Mouse (Mus musculus): ENCODE results near the gene Gzf1. TPM values are rescaled to one million over a fixed set of nuclear protein-coding genes. Genes with fewer than 3 reads are reported as not detected.

Gene Gzf1
- 28.3 and 29.4 TPM in 2 replicates for total RNA-seq (2021)
- long read RNA-seq, experiment 1, full-length matches to known transcripts = 6 of 8 reads
- long read RNA-seq, experiment 1, partial matches to known transcripts = 0 of 8 reads
- long read RNA-seq, experiment 1, other reads (novel, unspliced or antisense) = 2 of 8 reads
- long read RNA-seq, experiment 2, full-length matches to known transcripts = 5 of 10 reads
- long read RNA-seq, experiment 2, partial matches to known transcripts = 4 of 10 reads
- long read RNA-seq, experiment 2, other reads (novel, unspliced or antisense) = 1 of 10 reads

DNA sequence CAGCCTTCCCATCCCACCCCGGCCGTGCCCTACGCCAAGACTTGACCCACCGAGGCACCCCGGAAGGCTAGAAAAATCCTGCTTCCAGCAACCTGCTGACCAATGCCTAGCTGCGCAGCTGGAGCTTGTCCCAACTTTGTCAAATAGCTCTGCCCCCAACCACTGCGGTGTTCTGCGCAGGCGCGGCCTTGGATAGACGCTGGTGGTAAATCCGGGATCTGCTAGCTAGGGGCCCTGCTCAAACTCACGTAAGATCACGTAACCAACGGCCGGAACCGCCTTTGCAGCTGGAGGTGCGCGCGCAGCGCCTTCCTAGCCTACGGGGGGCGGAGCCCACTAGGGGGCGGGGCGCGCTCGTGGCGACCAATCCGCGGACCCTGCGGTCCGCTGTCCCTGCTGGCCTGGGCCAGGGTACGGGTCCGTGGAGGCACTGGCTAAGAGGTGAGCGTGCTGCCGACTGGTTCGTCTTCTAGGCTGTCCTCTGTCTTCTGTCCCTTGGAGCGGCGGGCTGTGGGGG, at the start of gene Gzf1:
Gene Gzf1, plus strand, starts transcription at position 249 of the 517 bp plus-strand sequence.
- peak; percentile 100 for DNase-seq

DNA sequence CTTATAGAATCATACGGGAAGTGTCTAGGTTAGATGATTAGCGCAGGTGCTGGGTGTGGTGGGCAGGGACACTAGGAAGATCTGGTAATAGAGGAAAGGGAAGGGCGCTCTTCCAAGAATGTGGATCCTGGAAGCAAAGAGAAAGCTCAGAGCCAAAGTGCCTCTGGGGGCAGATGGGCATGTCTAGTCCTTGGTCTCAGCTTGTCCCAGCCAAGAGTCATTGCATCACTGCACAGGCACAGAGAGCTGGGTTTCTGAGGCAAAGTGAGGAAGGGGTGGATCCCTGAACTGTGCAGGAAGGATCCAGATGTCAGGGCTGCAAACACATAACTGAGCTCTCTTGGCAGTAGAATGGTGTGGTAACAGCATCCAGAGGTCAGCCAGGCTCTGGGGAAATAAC, 49.2 kb upstream of the Gzf1 start:
- DNase-seq = peak; percentile 26

DNA sequence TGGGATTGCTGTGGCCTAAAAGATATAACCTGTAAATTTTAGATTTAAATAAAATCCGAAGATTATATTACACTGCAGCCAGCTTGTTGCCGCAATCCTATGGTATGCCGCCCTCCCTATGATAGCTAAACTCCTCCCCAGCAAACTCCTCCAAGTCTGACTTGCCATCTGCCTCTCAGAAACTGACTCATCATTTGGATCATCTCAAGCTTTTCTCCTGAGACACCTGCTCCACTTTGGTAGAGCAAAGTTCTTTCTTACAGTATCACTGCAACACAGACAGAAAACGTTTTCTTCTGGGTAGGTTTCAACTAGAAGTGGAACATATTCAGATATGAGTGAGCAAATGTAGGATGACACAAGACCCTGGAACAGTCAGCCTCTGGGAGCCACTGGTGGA, 46.4 kb upstream of the Gzf1 start:
- no peak for DNase-seq

DNA sequence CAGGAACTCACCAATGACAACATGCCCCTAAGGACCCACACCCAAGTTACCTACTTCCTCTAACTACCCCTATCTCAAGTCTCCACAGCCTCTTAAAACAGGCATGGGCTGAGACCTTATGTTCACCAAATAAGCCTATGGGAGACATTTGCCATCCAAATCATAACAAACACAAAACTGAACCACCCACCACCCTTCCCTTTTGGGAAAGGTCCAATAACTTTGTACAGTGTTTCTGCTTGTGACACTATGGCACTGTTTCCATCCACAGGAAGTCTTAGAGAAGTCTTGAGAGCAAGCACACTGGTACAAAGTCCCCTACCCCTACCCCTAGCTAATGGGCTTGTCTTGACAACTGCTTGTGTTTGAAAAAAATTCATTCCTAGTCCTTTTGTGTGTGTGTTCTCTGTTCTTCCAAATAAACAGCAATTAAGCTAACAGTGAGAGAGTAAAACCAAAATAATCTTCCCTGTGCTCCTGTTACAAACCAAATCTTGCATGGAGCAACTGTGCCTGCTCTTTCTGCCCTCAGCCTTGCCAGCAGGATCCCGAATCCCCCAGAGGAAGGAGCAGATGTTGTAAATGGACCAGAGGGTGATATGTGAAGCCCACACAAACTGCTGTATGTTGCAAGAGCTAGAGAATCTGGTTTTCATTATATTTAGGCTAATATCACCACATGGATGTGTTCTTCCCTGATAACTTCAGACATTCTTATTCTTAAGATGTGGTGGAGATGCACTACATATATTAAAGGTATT, 38.0 kb upstream of the Gzf1 start:
- peak; percentile 13 for DNase-seq

DNA sequence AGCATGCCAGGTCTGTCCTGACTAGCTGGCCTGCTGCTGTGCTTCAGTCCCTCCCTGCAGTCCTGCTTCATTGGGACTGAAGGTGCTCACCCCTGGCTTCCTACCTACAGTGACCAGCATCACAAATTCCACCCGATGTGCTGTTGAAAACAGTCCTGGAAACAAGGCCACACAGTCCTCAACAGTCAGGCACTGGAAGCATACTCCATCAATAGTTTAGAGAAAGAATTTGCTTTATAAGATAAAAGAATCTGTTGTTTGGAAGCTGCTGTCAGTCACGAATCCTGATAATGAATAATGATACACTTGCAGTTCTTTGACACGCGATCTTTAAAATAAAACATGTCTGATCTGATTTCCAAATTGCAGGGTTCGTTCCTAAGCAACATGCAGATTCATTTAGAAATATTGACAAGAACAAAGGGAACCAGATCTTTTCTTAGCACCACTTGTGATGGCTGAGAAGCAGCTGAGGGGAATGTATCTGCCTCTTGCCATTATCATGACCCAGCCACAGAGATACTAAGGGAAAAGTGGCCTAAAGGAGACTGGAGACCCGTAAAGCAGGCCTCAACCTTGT, 36.3 kb upstream of the Gzf1 start:
- DNase-seq = no peak

DNA sequence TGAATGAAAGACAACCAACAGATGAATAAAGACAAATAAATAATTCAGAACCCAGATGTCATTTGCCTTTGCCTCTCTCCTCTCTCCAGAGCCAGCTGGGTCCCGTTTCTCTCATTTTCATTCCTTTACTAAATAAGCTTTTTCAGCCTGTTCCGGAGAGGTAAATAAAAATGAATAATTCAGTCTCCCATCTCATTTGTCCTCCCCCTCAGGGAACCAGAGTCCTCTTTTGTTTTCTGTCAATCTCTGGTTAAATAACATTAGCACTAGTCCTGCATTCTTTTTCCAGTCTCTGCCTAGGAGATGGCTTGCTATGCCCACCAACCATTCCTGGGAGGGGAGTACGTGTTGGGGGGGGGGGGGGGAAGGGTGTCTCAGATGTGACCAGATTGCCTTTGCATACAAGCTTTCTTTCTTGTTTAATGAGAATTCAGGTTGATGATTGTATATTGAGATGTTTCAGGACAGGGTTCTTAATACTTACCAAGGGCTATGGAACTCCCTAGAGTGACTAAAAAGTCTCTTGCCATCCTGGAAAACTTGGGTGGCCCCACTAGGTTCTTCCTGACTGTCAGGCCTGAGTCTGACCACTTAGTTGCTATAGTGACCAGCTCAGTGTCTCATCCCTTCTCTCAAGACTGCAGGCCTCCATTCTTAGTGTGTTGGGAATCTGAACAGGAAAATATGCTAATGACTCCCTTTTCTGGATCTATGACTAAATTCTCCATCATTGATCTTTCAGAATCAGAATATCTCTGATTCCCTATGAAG, 30.1 kb upstream of the Gzf1 start:
- no peak for DNase-seq

DNA sequence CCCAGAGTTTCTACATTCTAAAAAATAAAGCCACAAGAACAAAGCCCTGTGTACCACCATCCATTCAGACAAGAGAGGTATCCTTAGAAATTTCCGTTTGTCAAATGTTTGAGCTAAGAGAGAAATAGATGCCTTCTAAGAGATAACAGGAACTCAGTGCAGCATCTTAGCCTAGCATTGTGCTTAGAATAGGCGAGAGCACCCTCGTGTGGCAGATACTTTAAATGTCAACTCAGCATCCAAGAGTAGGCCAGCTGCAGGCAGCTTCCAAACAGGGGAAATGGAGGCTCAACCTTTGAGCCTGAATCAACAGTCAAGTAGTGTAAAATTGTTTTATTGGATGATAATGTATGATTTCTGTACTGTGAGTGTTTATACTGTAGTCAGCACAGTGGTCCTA, 25.9 kb upstream of the Gzf1 start:
- peak; percentile 77 for DNase-seq

DNA sequence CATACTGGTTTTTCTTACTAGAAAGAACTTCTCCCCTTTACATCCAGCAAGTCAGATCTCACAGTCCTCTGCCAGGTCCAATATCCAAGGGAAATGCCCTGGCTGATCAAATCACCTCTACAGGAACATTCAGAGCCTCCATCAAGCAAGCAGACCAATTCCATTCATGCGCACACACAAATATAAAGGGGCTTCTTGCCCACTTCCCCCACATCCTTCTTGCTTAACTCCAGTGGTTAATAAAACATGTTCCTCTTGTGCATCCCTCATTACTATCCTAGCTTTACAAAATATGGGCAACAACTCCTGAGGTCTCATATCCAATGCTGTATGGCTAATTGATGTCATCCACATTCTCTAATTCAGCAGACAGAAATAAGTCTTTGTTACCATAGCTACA, 17.4 kb upstream of the Gzf1 start:
- no peak for DNase-seq

DNA sequence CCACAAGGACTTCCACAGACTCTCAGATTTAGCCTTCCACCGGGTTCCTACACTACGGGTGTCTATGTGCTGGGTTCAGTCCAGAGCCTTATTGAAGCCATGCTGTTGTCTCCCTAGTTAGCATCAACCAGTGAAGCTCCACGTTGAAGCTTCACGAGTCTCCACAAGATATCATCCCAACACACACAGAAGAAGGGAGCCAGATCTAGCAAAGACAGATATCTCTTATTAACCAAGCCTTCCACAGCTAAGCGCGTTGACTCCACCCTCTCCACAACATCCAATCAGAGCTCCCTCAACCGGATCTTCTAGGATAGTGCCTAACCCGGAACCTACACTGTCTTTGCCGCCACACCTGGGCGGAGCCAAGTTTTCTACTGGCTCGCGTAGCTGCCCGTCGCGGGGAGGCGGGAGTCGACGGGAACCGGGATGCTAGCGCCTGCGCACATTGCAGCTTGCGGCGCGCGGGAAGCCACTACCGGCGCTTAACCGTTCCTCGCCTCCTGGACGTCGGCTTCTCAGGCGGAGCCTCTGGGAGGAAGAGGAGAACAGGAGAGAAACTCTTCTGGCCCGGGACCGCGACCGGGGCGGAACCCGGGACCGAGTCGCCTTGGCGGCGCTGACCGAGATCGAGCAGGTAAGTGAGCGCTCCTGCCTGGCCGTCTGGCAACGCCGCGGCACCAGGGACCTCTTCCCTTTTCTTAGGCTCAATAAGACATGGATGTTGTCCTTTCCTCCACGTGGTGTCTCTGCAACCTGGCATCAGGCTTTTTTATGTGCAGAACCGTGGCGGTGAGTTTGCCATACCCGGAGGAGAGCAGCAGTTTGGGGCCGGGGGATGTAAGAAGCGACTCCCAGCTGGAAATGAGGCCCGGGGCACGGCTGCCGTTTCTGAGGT, 8.4 kb upstream of the Gzf1 start, which contains the start of gene Nxt1:
Gene Nxt1, plus strand, starts transcription at position 403 of the 898 bp plus-strand sequence.
- DNase-seq = peak; percentile 100

DNA sequence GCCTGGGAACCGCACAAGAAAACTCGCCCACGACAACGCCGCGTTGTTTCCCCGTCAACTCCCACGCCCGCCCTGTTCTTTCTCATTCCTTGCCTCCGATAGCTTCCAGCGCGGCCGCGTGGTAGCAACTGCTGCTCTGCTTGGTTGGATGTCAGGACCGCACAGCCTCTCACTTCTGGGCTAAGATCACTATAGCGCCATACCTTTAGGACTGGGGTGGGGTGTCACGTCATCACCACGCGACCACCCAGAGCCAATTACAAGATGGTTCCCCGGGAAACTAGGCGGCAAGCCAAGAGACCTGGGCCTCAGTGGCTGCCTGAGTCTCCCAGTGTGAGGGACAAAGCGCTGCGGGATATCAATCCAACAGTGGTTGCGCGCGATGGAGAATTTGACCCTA, 3.0 kb upstream of the Gzf1 start:
- DNase-seq = peak; percentile 84

DNA sequence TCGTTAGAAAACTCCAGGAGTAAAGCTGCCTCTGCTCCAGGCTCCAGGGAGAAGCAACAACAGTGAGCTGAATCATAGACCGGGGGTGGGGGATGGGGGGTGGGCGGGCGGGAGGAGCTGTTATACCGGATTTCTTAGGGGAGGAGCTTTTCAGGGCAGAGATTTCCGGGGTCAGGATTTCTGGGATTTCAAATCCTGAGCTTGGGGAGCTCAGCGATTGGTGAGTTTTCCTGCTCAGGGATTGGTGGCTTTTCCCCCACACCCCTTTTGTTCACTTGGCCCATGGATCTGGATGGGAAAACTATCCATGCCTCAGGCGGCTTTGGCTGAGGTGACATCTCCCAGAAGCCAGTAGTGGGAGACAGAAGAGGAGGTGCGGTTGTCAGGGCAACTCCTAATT, 1.5 kb upstream of the Gzf1 start:
- DNase-seq = peak; percentile 85

DNA sequence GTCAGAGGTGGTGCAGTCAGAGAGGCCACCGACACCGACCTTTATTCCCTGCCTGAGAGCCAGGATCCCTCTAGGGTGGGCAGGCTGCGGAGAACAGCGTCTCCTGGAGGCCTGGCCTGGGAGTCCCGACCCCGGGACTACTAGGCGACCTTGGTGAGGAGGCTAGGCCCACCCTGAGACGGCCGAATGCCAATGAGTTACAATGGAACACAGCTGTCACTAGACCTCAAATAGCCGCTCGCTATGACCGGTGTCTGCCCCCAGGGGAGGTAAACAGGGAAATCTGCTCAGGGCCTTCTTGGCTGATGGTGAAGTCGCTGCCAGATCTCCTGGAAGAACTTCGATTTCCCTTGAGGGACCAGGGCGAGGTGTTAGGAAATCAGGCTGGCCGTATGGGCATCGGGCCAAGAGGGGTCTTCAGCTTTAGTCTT, 653 bp downstream of the Gzf1 start:
- peak; percentile 82 for DNase-seq

DNA sequence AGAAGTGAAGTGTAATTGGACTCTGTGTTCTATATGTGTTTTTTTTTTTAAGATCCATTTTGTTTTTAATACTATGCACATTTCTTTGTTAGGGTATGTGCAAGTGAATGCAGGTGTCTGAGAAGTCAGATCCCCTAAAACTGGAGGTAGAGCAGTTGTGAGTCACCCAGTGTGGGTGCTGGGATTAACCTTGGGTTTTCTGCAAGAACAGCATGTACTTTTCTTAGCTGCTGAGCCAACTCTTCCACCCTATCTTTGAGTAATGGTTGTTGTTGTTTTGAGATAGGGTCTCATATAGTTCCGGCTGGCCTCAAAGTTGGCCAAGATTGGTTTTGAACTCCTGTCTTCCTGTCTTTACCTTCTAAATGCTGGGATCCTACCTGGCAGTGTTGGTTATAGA, 2.2 kb downstream of the Gzf1 start:
- no peak for DNase-seq

DNA sequence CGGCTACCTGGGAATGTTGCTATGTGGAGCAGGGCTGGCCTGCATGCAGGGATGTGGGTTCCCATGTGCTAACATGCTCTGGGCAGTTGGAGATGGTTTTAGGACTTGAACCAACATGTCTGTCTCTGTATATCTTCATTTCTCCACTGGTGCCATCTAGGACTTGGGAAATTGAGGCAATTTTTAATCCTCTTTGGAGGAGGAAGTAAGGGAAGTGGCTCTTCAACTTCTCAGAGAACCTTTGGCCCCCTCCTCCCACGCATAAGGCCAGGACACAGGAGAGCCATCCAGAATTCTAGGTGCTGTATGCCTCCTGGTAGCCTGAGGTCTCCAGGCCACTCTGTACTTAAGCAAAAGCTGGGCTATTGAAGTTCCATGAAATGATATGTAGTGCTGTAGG, 4.1 kb downstream of the Gzf1 start:
- no peak for DNase-seq

DNA sequence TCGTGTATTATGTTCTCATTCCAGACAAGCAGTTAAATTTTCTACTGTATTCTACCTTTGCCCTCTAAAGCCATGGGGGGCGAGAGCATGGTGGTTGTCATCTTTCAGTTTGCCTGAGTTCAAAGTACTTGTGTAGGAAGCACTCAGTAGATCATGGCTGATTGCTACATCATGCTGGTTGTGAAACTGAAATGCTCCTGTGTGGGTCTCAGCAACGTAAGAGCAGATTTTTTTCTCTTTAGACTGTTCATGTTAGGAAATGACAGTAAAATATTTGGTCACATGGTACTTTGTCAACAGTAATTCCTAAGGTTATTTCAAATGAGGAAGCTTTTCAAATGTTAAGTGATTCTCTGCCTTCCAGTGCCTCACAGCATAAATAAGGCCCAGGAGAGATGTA, 4.9 kb downstream of the Gzf1 start:
- peak; percentile 19 for DNase-seq

DNA sequence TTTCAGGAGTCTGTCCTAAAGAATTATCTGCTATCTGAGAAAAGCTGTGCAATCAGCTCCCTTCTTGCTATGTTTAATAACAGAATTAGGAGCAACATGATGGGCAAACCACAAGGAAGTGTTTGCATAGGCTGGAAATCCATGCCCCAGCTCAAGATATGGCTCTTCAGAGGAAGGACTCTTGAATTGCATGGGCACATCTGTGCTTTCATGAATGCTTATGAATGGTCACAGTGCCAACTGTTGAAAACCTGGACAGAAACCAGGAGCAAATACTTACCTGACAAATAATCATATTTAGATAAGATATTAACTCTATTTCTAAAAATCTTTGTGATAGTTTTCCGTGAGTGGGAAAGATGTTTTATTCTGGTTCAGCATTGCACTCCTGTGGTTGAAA, 6.0 kb downstream of the Gzf1 start:
- no peak for DNase-seq

DNA sequence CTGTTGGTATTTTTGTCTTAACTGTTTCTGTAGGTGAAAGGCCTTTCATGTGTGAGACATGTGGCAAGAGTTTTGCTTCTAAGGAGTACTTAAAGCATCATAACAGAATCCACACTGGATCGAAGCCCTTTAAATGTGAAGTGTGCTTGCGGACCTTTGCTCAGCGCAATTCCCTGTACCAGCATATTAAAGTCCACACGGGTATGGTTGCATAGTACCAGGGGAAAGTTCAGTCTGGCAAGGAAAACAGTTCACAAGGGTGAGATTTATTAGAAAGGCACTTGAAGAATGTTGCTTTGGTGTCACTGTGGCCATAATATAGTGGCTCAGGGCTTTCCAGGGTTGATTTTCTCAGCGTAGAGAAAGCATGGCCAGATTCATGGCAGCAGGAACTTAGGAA, 7.1 kb downstream of the Gzf1 start:
- DNase-seq = no peak

DNA sequence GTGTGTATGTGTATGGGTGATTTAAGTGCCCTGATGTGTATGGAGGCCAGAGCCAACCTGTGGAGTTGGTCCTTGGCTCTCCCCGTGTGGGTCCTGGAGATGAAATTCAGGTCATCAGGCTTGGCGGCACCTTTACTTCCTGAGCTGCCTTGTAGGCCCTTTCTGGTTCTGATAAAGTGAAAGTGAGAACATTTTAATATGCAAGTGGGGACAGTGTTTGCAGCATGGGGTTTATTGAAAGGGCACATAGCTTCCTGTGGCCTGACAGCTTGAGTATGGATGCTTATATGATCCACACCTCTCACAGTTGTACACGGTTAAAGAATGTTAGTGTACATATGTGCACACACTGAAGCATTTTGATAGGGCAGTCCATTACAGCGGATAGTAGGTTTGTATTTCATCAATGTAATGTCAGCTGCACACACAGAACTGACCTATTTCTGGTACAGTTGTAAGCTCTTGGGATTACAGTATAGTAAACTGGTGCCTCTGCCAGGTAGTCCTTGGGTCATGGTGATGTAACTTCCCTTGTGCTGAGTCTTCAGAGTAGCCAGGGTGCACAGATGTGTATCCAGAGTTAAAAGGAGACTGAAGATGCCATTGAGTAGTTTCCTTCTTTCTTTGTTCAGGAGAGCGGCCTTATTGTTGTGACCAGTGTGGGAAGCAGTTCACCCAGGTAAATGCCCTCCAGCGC, 8.8 kb downstream of the Gzf1 start:
- DNase-seq = peak; percentile 43

DNA sequence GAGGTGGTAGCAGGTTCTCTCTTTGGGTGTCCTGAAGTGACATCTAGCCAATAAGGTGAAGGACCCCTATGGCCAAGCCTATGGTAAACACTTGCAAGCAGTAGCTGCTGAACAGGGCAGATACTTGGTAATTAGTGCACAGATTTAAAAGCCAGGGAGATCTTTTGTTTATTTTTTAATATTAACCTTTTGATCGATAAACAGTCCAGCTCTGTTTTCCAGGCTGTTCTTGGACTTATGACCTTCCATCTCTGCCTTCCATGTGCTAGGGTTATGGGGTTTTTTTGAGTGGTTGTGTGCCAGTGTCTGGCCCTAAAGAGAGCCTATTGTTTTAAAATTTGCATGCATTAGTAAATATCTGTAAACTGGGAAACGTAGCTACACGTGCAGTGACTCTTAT, 9.5 kb downstream of the Gzf1 start:
- DNase-seq = no peak

DNA sequence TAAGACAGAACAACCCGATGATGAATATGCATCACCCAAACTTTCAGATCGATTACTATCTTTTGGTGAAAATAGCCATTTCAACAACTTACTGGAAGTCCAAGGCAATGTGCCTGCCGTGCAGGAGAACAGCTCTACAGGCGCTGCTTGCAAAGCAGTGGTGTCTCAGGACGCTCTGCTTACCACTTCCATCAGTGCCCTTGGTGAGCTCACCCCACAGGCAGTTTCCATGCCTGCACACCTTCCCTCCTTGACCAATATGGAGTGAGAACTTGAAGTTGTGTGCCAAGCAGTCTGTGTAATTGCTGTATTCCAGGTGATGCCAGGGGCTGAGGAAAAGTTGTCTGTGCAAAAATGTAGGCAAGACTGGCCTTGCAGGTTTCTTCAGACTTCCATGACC, 10.0 kb downstream of the Gzf1 start:
- no peak for DNase-seq

DNA sequence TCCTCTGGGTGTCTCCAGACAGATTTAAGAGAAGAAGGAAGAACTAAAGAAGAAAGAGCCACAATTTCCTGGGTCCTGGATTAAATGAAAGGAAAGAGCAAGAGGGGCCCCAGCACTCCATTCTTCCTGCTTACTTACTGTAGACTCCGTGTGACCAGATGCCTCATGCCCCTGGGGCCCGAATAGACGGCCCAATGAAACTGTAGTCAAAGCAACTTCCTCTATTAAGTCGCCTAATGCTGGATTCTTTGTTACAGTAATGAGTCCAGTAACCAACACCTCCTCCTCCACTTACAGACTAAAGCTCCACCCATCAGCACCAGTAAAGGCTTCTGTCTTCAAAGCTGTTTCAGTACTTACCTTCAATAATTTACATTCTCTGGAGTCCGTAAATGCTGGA, 17.7 kb downstream of the Gzf1 start:
- no peak for DNase-seq

Data from adrenal gland, postnatal 14 days (tissue).